Mouse (Mus musculus): Measurements from ENCODE around the gene Spef1. TPM values are rescaled to one million over a fixed set of nuclear protein-coding genes. Genes with fewer than 3 reads are reported as not detected.

The Spef1 gene
- polyA plus RNA-seq, 1 experiment from 2014 or later = 1.3 TPM

DNA sequence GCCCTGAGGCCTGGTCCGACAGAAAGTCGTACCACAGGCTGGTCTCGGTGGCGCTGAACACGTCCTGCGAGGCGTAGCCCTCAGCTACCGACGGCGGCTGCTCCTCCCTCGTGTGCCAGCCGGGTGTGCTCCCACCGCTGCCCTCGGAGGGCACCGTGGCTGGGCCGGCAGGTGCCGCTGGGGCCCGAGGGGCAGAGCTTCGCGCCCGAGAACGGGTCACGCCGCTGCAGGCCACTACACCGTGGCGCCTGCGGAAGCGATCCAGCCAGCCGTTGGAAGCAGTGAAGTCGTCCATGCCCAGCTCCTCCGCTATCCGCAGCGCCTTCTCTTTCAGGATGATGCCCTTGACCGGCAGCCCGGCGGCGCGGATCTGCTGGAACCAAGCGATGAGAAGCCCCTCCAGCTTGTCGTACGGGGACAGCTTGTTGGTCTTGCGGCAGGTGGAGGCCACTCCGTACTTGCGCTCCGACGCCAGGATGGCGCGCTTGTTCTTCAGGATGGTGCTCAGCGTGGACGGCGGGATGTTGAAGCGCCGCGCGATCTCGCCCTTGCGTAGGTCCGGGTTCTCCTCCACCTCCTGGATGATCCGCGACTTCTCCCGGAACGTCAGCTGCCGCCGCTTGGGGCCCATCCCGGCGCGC is 7.7 kb downstream of the Spef1 start:
- Histone ChIP-seq H3K27me3 (replicated peaks; ENCODE audit: control insufficient read depth, insufficient read depth, low read length) (no peaks in the 10 kb centered on the region), H3K36me3 (ENCODE audit: control insufficient read depth, insufficient read depth, low read length) (peaks cover 5% of the 10 kb centered on the region; the same call in 1 of the 2 replicates), H3K4me2 (peak overlapping the region; percentile 94), H3K9ac (ENCODE audit: low read depth, low read length) (peak overlapping the region; percentile 92), H3K9me3 (ENCODE audit: control insufficient read depth, low read length) (no peaks in the 10 kb centered on the region), H3K27ac (ENCODE audit: low read depth, low read length) (peak overlapping the region; percentile 84), H3K4me1 (replicated peaks; ENCODE audit: control insufficient read depth, insufficient read depth, low read length) (peaks cover 24% of the 10 kb centered on the region), H3K4me3 (ENCODE audit: low read depth, low read length) (peak overlapping the region; percentile 86)
- ATAC-seq (replicated peaks; ENCODE audit: low FRiP score) = peak; percentile 60
- DNase-seq (ENCODE audit: low spot score) = peak; percentile 69
- 1% methylated on average over 67 of the region's 67 CpGs for WGBS

- WGBS = 49% methylated on average over 26 of the region's 26 CpGs
- Histone ChIP-seq H3K27me3 (replicated peaks; ENCODE audit: control insufficient read depth, insufficient read depth, low read length) (peaks cover 5% of the 10 kb centered on the region), H3K36me3 (ENCODE audit: control insufficient read depth, insufficient read depth, low read length) (peaks cover 5% of the 10 kb centered on the region; the same call in 1 of the 2 replicates), H3K4me2 (peak overlapping the region; percentile 94), H3K9ac (ENCODE audit: low read depth, low read length) (peak overlapping the region; percentile 92), H3K27ac (ENCODE audit: low read depth, low read length) (peak overlapping the region; percentile 84), H3K4me3 (ENCODE audit: low read depth, low read length) (peak overlapping the region; percentile 86), H3K9me3 (ENCODE audit: control insufficient read depth, low read length) (no peaks in the 10 kb centered on the region), H3K4me1 (replicated peaks; ENCODE audit: control insufficient read depth, insufficient read depth, low read length) (peaks cover 24% of the 10 kb centered on the region)
- no peak for DNase-seq (ENCODE audit: low spot score)
- no peak for ATAC-seq (replicated peaks; ENCODE audit: low FRiP score)
Measured at GRCm38 (mm10) chr2:131178828-131179245, 8.2 kb downstream of the Spef1 start.

GRCm38 (mm10) chr2:131177932-131178331 is 9.2 kb downstream of the Spef1 start:
- 0 out of 2 replicates have a peak overlapping the region, but pooled peaks have one; percentile 9 for H3K4me3 ChIP-seq (ENCODE audit: low read depth, low read length)
- H3K27me3 ChIP-seq (replicated peaks; ENCODE audit: control insufficient read depth, insufficient read depth, low read length) = peaks cover 14% of the 10 kb centered on the region
- H3K4me2 ChIP-seq = peak overlapping the region; percentile 94
- WGBS = 84% methylated on average over 9 of the region's 9 CpGs
- no peak overlapping the region for H3K9ac ChIP-seq (ENCODE audit: low read depth, low read length)
- peaks cover 5% of the 10 kb centered on the region; the same call in 1 of the 2 replicates for H3K36me3 ChIP-seq (ENCODE audit: control insufficient read depth, insufficient read depth, low read length)
- DNase-seq (ENCODE audit: low spot score) = no peak
- no peak overlapping the region for H3K27ac ChIP-seq (ENCODE audit: low read depth, low read length)
- peaks cover 24% of the 10 kb centered on the region for H3K4me1 ChIP-seq (replicated peaks; ENCODE audit: control insufficient read depth, insufficient read depth, low read length)
- ATAC-seq (replicated peaks; ENCODE audit: low FRiP score) = no peak
- no peaks in the 10 kb centered on the region for H3K9me3 ChIP-seq (ENCODE audit: control insufficient read depth, low read length)

DNA sequence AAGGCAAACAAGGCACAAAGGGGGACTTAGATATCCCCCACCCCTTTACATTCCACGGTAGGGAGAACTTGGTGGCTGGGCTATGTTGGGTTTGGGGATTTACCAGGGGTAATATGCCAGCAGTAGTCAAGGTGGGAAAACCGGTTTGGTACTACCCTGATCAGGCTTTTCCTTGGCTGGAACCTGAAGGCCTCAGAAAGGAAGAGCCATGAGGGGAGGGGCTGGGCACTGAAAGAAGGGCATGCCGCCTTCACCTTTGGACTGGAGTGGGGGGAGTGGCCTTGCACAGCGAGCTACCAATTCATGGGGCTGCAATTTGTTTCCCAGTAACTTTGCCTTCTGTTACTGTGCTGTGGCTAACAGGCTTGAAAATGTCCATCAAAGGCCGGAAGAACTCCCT is 10.6 kb downstream of the Spef1 start:
- WGBS = 60% methylated on average over 5 of the region's 5 CpGs
- Histone ChIP-seq H3K4me3 (ENCODE audit: low read depth, low read length) (no peak overlapping the region), H3K4me1 (replicated peaks; ENCODE audit: control insufficient read depth, insufficient read depth, low read length) (peaks cover 34% of the 10 kb centered on the region), H3K27ac (ENCODE audit: low read depth, low read length) (peak overlapping the region; percentile 15; the same call in 1 of the 2 replicates), H3K4me2 (peak overlapping the region; percentile 94; the same call in 1 of the 2 replicates), H3K9me3 (ENCODE audit: control insufficient read depth, low read length) (no peaks in the 10 kb centered on the region), H3K9ac (ENCODE audit: low read depth, low read length) (no peak overlapping the region), H3K27me3 (replicated peaks; ENCODE audit: control insufficient read depth, insufficient read depth, low read length) (peaks cover 29% of the 10 kb centered on the region), H3K36me3 (ENCODE audit: control insufficient read depth, insufficient read depth, low read length) (peaks cover 5% of the 10 kb centered on the region; the same call in 1 of the 2 replicates)
- DNase-seq (ENCODE audit: low spot score) = no peak
- ATAC-seq (replicated peaks; ENCODE audit: low FRiP score) = no peak

DNA sequence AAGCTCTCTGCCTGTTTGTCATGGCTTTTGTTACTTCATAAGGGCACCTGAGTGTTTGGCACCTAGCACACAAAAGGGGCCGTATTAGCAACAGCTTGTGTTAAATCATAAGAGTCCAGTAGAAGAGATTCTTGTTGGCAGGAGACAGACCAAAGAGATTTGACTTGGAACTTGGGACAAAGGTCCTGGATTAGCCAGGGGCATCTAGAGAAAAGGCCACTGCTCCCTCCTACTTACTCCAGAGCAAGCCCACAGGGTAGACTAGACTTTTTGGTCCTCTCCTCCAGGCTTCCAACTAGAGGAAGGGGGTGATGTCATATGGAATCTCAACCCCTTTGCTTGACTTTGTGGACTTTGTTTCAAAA is 11.2 kb downstream of the Spef1 start:
- H3K9ac ChIP-seq (ENCODE audit: low read depth, low read length) = no peak overlapping the region
- no peak overlapping the region for H3K4me2 ChIP-seq
- H3K27me3 ChIP-seq (replicated peaks; ENCODE audit: control insufficient read depth, insufficient read depth, low read length) = peaks cover 34% of the 10 kb centered on the region
- DNase-seq (ENCODE audit: low spot score) = no peak
- 81% methylated on average over 1 of the region's 1 CpGs for WGBS
- no peak overlapping the region for H3K27ac ChIP-seq (ENCODE audit: low read depth, low read length)
- H3K4me1 ChIP-seq (replicated peaks; ENCODE audit: control insufficient read depth, insufficient read depth, low read length) = peaks cover 37% of the 10 kb centered on the region
- no peak for ATAC-seq (replicated peaks; ENCODE audit: low FRiP score)
- H3K4me3 ChIP-seq (ENCODE audit: low read depth, low read length) = no peak overlapping the region
- H3K36me3 ChIP-seq (ENCODE audit: control insufficient read depth, insufficient read depth, low read length) = peaks cover 5% of the 10 kb centered on the region; the same call in 1 of the 2 replicates
- no peaks in the 10 kb centered on the region for H3K9me3 ChIP-seq (ENCODE audit: control insufficient read depth, low read length)

DNA sequence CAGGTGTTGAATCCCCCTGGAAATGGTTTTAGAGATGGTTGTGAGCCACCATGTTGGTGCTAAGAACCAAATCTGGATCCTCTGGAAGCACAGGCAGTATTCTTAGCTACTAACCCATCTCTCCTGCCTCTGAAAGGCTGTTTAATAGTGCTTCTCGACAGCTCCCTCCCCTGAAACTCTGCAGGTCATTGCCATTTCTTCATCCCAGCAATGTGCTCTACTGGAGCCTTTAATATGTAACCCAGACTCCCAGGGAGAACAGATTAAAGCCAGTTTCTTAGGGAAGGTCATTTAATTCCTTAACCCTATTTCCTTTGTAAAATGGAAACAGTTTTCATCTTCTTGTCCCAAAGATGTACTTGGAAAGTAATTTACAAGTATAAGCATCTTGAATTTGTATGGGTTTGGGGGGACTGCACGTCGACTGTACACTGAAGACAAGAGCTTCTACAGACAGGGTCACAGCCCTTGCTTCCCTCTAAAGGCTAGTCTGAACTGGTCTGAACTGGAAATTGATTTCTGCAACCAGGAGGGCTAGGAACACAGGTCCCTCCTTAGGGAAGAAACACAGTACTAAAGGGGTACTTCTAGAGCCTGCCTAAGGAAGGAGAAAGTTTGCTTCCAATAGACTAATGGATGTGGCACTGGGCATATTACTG is 11.7 kb downstream of the Spef1 start:
- H3K4me1 ChIP-seq (replicated peaks; ENCODE audit: control insufficient read depth, insufficient read depth, low read length) = peaks cover 37% of the 10 kb centered on the region
- no peak overlapping the region for H3K4me3 ChIP-seq (ENCODE audit: low read depth, low read length)
- peaks cover 5% of the 10 kb centered on the region; the same call in 1 of the 2 replicates for H3K36me3 ChIP-seq (ENCODE audit: control insufficient read depth, insufficient read depth, low read length)
- H3K9me3 ChIP-seq (ENCODE audit: control insufficient read depth, low read length) = no peaks in the 10 kb centered on the region
- peaks cover 39% of the 10 kb centered on the region for H3K27me3 ChIP-seq (replicated peaks; ENCODE audit: control insufficient read depth, insufficient read depth, low read length)
- H3K27ac ChIP-seq (ENCODE audit: low read depth, low read length) = no peak overlapping the region
- ATAC-seq (replicated peaks; ENCODE audit: low FRiP score) (no peak), DNase-seq (ENCODE audit: low spot score) (no peak)
- no peak overlapping the region for H3K9ac ChIP-seq (ENCODE audit: low read depth, low read length)
- 69% methylated on average over 3 of the region's 3 CpGs for WGBS
- H3K4me2 ChIP-seq = no peak overlapping the region

DNA sequence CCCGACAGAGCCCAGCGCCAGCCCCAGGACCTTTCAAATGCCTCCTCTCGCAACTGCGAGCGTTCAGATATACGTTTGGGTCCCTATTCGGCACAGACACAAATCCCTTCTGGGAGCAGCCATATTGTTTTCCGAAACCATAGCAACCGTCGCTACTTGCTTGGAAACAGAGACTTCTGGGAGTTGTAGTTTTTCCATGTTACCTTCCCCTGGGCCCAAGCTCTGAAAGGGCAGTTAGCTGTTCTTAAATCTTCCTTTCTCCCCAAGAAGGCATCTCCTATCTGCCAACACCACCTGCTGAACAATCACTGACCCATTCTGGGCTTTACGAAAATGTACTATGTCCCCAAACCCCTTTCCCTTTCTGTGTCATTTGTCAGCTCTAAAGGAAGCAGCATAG is 12.4 kb downstream of the Spef1 start:
- DNase-seq (ENCODE audit: low spot score) = peak; percentile 65
- WGBS = 3% methylated on average over 11 of the region's 11 CpGs
- Histone ChIP-seq H3K27ac (ENCODE audit: low read depth, low read length) (no peak overlapping the region), H3K9me3 (ENCODE audit: control insufficient read depth, low read length) (no peaks in the 10 kb centered on the region), H3K27me3 (replicated peaks; ENCODE audit: control insufficient read depth, insufficient read depth, low read length) (peaks cover 46% of the 10 kb centered on the region), H3K36me3 (ENCODE audit: control insufficient read depth, insufficient read depth, low read length) (peaks cover 5% of the 10 kb centered on the region; the same call in 1 of the 2 replicates), H3K9ac (ENCODE audit: low read depth, low read length) (no peak overlapping the region; the same call in 1 of the 2 replicates), H3K4me2 (peak overlapping the region; percentile 74), H3K4me3 (ENCODE audit: low read depth, low read length) (peak overlapping the region; percentile 35), H3K4me1 (replicated peaks; ENCODE audit: control insufficient read depth, insufficient read depth, low read length) (peaks cover 35% of the 10 kb centered on the region)
- ATAC-seq (replicated peaks; ENCODE audit: low FRiP score) = peak; percentile 54

DNA sequence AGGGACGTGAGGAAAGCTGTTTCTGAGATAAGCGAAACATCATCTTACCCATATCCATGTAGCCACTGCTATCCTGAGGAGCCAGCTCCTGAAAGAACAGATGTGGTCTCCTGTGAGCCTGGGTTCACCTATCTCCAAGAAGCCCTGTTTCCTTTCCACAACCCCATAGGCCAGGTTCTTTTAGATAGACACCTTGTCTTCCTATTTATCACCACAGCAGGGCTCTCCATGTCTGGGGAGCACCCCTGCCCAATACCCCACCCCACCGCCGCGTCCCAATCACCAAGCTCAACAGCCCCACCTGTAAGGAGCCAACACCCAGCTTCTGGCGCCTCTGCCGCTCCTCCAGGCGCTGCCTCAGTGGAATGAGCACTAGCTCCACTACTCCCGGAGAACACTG is 14.8 kb downstream of the Spef1 start:
- peaks cover 53% of the 10 kb centered on the region for H3K27me3 ChIP-seq (replicated peaks; ENCODE audit: control insufficient read depth, insufficient read depth, low read length)
- WGBS = 32% methylated on average over 9 of the region's 9 CpGs

More for the DNA sequence above, 14.8 kb downstream of the Spef1 start:
- peaks cover 22% of the 10 kb centered on the region for H3K4me1 ChIP-seq (replicated peaks; ENCODE audit: control insufficient read depth, insufficient read depth, low read length)
- DNase-seq (ENCODE audit: low spot score) (no peak), ATAC-seq (replicated peaks; ENCODE audit: low FRiP score) (peak; percentile 55)
- peaks cover 3% of the 10 kb centered on the region; the same call in 1 of the 2 replicates for H3K36me3 ChIP-seq (ENCODE audit: control insufficient read depth, insufficient read depth, low read length)
- no peak overlapping the region for H3K4me3 ChIP-seq (ENCODE audit: low read depth, low read length)
- H3K4me2 ChIP-seq = 0 out of 2 replicates have a peak overlapping the region, but pooled peaks have one; percentile 6
- no peak overlapping the region for H3K9ac ChIP-seq (ENCODE audit: low read depth, low read length)
- no peak overlapping the region for H3K27ac ChIP-seq (ENCODE audit: low read depth, low read length)
- no peaks in the 10 kb centered on the region for H3K9me3 ChIP-seq (ENCODE audit: control insufficient read depth, low read length)
